Mouse (Mus musculus) E14TG2a.4 (cell line): ENCODE results near the gene Spast.

Source experiments
- CTCF ChIP-seq: conservative IDR thresholded peaks from 2 replicates; pipeline ENCODE4 v1.5.1; 2014; ENCODE audit warnings: low read length
- POU5F1 ChIP-seq: IDR thresholded peaks from 2 replicates; pipeline ENCODE4 v1.6.1; 2014; ENCODE audit warnings: low read length, borderline replicate concordance

GRCm38 (mm10) chr17:74322400-74323054 lies 16.3 kb upstream of the Spast start:
- TF ChIP-seq CTCF = no peak
- no peak for TF ChIP-seq POU5F1
